Mouse (Mus musculus) CH12.LX (cell line): ENCODE measurements around the gene Nup35.

Experiments used
- CTCF ChIP-seq, 2 experiments: IDR thresholded peaks in 1 of 2; conservative IDR thresholded peaks in 1 of 2; 2 replicates each; pipeline ENCODE4 v1.5.1; 2011 to 2012; ENCODE audit warnings: low read depth in 2 of 2, low read length in 2 of 2, improper control_type of control experiment in 1 of 2, inconsistent platforms in 1 of 2, mild to moderate bottlenecking in 1 of 2, moderate library complexity in 1 of 2
- EP300 ChIP-seq: IDR thresholded peaks from 2 replicates; pipeline ENCODE4 v1.6.1; 2011; ENCODE audit warnings: low read length, improper control_type of control experiment
- TCF12 ChIP-seq: IDR thresholded peaks from 2 replicates; pipeline ENCODE4 v1.6.1; 2014; ENCODE audit warnings: low read depth, mild to moderate bottlenecking, inconsistent platforms, low read length, improper control_type of control experiment
- ZKSCAN1 ChIP-seq: IDR thresholded peaks from 2 replicates; pipeline ENCODE4 v1.6.1; 2012; ENCODE audit warnings: low read depth, inconsistent platforms, low read length, improper control_type of control experiment, borderline replicate concordance

DNA sequence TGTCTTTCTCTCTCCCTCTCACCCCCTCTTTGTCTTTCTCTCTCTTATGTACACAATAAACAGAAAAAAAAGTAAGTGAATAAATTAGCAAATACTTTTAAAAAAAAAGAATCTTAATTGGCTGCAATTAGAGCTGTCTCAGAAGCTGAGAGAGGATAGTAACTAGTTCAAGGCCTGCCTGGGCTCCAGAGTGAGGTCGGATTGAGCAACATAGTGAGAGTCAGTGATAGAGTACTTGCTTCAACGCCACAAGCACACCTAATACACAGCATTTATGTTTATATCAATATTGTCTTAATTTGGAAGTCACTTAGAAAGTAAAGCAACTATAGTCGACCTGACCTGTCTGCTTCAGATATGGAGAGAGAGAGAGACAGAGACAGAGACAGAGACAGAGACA is 2.0 kb downstream of the Nup35 start:
- no peak for TF ChIP-seq EP300
- TF ChIP-seq CTCF (conservative IDR thresholded peaks at IDR 0.05 in 1 of 2, IDR thresholded peaks at IDR 0.05 in 1 of 2; ENCODE audit: low read depth in 2 of 2, low read length in 2 of 2): no peak
- no peak for TF ChIP-seq TCF12
- no peak for TF ChIP-seq ZKSCAN1
